Mouse (Mus musculus): ENCODE results near the gene Ccdc137.
"Not testable (repeated sequence)": the region's sequence is repeated elsewhere in the genome, so short reads cannot be mapped to it uniquely, and the experiment has no call there.

The Ccdc137 gene

GRCm38 (mm10) chr11:120457772-120458751 lies at the start of gene Ccdc137, which contains the start of gene Oxld1:
Gene Ccdc137 (plus strand): TSS chr11:120458115.
Gene Oxld1 (minus strand): TSS chr11:120458068.
- peak; percentile 57 for DNase-seq (ENCODE audit: low read depth, low spot score)

GRCm38 (mm10) chr11:120413621-120414020 lies 44.3 kb upstream of the Ccdc137 start:
- DNase-seq (ENCODE audit: low read depth, low spot score): not testable (repeated sequence)

DNA sequence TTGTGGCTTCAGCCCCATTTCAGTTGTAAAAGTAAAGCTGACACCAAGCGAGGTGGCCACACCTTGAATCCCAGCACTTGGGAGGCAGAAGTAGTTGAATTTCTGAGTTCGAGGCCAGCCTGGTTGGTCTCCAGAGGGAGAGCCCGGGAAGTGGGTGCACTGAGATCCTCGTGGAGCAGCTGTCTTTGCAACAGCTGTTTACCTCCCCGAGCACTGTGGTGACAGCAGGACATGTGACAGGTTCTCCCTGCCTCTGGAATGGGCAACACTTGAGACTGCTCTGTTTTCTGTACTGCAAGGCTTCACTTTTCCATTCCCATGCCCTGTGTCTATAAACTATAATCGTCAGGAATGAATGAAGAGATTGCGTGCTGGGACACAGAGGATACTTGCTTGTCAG lies 40.1 kb upstream of the Ccdc137 start:
- no peak for DNase-seq (ENCODE audit: low read depth, low spot score)

- no peak for DNase-seq (ENCODE audit: low read depth, low spot score)
Measured at GRCm38 (mm10) chr11:120418592-120418991, 39.3 kb upstream of the Ccdc137 start.

DNA sequence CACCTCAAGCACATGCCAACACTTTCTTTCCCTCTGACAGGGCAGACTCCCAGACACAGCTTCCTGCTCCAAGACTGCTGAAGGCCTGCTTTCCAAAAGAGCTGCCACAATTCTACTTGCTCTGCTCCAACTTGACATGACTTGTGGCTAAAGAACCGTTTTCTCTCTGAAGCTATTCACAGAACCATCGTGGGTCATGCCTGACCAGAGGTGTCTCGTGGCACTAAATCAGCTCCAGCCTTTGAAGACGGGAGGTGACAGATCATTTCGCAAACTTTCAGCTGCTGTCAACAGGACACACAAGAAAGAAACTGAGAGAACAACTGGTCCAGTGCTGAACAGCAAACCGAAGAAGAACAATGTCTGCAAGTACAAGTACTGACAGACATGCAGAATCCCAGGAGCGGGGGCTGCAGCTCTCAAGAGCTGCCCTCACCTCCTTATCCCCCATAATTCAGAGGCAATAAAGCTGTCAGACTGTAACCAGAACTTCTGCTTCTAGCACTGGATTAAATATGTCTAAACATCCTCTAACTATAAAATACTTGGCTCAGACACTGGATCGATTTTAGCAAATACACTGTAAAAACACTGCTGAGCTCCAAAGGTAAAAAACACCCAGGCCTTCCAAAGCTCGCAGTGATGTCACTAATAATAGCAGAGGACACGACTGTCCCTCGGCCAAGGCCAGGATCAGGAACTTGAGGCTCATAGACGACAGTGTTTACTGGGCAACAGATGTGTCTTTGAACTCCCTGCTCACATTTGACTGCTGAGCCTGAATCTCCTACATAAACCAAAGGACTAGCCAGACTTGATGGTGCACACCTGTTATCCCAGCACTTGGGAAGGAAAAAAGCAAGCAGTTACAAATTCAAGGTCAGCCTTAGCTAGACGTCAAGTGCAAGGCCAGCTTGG lies 35.0 kb upstream of the Ccdc137 start:
- no peak for DNase-seq (ENCODE audit: low read depth, low spot score)

- peak; percentile 76 for DNase-seq (ENCODE audit: low read depth, low spot score)
Measured at GRCm38 (mm10) chr11:120423569-120424295, 34.2 kb upstream of the Ccdc137 start.

- no peak for DNase-seq (ENCODE audit: low read depth, low spot score)
Measured at GRCm38 (mm10) chr11:120426727-120427126, 31.2 kb upstream of the Ccdc137 start.

DNA sequence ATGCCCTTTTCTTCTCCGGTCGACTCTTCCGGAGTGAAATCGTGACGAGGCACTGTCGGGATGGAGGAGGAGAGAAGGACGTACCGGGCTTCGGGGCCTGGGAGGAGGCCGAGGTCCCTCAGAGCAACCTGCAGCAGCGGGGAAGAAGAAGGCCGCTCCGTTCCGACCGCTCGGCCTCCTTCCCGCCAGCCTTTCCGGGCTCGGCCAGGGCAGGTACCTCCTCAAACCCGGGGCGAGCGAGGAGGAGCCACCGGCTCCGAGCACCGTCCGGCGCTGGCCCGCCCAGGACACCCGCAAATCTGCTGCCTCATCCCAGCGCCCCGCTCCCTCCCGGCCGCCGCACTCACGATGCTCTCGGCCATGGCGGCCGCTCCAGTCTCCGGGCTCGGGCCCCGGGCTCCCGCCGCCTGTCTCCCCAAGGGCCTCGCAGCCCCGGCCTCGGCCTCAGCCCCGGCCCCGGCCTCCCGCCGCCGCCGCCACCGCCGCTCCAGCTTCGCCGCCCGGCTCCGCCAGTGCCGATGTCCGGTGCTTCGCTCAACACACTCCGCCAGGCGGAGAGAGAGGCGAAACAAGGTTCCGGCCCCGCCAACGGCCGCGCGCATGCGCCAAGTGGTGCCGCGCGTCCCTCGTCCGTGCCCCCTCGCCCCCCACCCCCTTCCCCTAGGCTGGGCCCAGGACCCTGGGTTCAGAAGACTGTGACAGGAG lies 20.6 kb upstream of the Ccdc137 start, which contains the start of gene Nploc4:
Gene Nploc4 (minus strand): TSS at position 557 of the 705 bp plus-strand sequence.
- DNase-seq (ENCODE audit: low read depth, low spot score): peak; percentile 71

GRCm38 (mm10) chr11:120437857-120438385 lies 20.0 kb upstream of the Ccdc137 start:
- no peak for DNase-seq (ENCODE audit: low read depth, low spot score)

DNA sequence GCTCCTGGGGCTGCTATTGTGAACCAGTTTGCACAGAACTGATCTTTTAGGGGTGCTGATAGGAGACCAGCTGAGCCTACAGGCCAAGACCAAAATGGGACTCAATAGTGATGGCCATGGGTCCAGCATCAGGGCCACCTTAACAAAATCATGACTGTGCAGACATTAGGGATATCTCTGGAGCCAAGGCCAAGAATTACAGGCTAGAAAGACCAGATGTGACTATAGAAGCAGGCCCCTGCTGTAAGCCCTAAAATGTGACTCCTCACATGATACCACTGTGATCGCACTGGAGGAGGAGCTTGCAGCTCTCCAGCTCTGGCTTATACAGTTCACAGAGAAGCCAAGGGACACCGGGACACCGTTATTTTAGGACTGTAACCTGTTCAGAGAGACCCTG lies 15.6 kb upstream of the Ccdc137 start, which contains the start of gene Tspan10:
Gene Tspan10 (plus strand): TSS at position 301 of the 400 bp plus-strand sequence.
- no peak for DNase-seq (ENCODE audit: low read depth, low spot score)

DNA sequence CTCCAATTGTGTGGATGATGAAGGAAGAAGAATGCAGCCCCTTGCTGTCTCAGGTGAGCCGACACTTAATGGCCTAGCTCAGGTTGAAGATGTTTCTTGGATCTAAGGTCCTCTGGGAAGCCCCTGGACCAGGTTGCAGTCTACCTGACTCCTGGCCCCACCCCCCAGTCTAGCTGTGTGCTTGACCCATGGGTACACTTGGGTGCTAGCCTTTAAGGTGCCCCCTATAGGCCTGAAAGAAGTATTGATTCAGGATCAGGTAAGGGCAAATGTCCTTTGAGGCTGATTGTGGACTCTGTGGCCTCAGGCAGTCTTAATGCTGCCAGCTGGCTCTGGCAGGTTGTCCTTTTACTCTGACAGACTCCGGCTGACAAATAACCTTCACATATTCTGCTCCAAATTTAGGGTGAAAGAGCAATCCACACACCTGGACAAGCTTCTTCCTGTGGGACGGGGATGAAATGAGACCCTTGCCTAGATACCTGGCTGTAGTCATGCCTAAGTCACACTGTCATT lies 15.1 kb upstream of the Ccdc137 start:
- DNase-seq (ENCODE audit: low read depth, low spot score): no peak

DNA sequence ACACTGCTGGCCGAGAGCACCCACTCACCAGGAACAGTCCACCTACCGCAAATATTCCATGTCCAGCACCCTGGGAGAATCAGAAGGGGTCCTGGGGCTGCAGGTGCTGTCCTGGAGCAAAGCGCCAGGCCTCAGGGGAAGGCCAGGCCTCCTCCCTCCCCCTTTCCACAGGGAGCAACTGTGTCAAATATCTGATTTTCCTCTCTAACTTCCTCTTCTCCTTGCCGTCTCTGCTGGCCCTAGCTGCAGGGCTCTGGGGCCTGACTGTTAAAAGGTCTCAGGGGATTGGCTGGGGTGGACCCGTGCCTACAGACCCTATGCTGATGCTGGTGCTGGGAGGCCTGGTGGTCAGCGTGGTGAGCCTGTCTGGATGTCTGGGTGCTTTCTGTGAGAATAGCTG lies 13.8 kb upstream of the Ccdc137 start:
- DNase-seq (ENCODE audit: low read depth, low spot score): no peak

- DNase-seq (ENCODE audit: low read depth, low spot score): no peak
Measured at GRCm38 (mm10) chr11:120445475-120445874, 12.4 kb upstream of the Ccdc137 start.

DNA sequence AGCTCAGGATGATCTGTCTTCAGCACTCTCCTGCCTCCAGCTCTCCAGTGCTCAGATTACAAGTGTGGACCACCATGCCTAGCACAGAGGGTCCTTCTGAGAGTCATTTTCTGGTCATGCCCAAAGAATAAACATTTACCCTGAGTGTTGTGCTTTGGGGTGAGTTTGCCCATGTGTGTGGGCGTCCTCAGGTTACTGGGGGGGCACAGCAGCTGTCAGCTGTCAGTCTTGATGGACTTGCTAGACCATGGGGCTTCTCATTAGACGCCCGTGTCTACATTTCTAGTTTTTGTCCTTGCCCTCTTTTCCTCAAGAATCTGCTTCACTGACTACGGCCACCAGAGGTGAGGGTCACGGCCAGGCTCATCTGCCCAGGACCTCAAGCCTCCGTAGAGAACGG lies 10.7 kb upstream of the Ccdc137 start:
- DNase-seq (ENCODE audit: low read depth, low spot score): no peak

DNA sequence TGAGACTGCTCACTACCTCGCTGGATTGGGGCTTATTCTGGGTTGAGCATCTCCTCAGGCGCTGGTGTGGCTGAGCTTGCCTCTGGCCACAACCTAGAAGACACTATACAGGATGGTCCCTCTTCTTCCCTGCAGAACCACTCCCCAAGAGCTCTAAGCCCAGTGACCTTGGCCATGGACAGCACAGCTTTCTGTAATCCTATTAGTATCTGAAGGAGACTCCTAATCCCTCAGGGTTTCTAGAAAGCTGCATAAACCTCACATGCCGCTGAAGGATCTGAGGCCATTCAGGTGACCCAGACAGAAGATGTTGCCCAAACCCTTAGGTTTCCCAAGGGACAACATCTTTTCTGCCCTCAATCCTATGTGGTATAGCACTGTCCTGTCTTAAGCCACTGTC lies 5.7 kb upstream of the Ccdc137 start:
- no peak for DNase-seq (ENCODE audit: low read depth, low spot score)

- DNase-seq (ENCODE audit: low read depth, low spot score): no peak
Measured at GRCm38 (mm10) chr11:120453306-120453705, 4.6 kb upstream of the Ccdc137 start, which contains the start of gene Pde6g. Gene Pde6g (minus strand): TSS chr11:120453500.

DNA sequence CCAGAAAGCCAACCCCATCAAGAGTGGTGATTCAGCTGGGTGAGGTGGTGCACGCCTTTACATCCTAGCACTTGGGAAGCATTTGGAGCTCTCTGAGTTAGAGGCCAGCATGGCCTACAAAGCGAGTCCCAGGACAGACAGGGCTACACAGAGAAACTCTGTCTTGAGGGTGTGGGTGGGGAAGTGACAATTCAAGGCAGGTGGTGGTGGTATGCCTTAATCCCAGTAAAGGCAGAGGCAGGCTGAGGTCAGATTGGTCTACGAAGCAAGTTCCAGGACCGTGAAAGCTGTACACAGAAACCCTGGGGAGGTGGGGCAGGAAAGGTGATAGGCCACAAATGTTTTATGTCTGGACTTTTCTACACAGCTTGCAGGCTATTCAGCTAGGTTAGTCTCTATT lies 3.0 kb upstream of the Ccdc137 start:
- no peak for DNase-seq (ENCODE audit: low read depth, low spot score)

DNA sequence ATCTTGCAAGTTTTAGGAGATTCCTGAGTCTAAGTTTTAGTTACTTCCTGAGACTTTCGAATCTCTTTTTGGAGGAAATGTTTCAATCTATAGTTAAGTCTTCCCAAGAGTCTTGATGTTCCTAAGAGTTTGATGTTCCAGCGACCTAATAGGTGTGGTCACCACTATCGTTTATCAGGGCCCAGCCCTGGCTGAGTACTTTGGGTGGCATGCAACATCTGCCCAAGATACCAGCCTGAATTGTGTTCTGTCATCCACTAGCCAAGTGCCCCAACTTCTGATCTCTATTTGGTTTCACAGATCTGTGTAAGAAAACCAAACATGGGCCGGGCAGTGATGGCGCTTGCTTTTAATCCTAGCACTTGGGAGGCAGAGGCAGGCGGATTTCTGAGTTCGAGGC lies 2.5 kb upstream of the Ccdc137 start:
- DNase-seq (ENCODE audit: low read depth, low spot score): no peak

DNA sequence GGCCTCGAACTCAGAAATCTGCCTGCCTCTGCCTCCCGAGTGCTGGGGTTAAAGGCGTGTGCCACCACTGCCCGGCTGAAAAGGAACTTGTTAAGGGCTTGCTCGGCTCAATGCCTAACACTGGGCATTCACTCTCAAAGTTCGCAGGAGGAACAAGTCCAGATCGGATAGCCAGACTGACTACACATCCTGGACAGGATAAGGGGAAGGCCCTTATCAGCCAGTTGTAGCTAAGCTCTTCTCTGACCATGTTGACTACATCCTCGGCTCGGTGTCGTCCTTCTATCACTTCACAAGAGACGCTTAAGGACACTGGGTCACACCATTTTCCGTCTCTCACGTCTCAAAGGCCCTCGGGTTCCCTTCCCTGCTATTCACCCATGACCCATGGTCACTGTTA lies 545 bp upstream of the Ccdc137 start:
- no peak for DNase-seq (ENCODE audit: low read depth, low spot score)

Data from WW6 (cell line).